Mouse (Mus musculus): Measurements from ENCODE around the gene Cib1.

- TF ChIP-seq POLR2A (IDR thresholded peaks at IDR 0.05; ENCODE audit: extremely low read depth, insufficient read depth, low read length) = no peak
- TF ChIP-seq CTCF (IDR thresholded peaks at IDR 0.05; ENCODE audit: low read depth, low read length) = no peak
These were observed 23.4 kb upstream of the Cib1 start for GRCm38 (mm10) chr7:80255981-80256380.

Measured in liver, adult 2 months (tissue).